Comparison of ENCODE assay signal across 8 mouse cellular contexts in the genomic region with DNA sequence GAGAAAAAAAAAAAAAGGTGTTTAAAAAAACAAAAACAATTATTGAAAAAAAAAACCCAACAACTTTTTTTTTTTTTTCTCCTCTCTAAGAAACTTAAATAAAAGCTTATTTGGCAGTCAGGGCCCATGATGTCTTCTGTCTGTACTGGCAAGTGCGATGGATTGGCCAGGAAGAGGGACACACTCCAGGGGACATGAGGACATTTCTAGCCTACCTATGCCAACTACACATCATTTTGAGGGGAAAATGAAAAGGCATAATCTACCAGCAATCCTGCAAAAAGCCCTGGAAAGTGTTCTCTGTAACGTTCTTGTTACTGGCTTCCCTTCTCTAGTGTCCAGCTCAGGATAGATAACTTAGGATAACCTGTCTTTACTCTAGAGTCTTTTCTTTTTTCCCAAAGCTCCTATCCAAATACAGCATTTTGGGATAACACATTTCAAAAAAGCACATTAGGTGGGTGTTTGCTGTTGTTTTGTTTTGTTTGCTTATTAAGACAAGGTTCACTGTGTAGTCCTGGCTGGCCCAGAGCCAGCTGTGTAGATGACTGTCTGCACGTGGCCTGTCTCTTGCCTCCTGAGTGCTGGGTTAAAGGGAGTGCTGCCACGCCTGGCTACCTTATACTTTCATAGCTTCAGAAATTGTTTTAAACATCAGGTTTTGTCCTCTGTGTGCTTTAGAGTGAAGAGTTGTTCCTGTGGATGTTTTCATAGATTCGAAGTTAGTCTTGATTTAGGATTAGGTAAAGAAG. TPM values are rescaled to one million over a fixed set of nuclear protein-coding genes. Genes with fewer than 3 reads are reported as not detected.
A peak's percentile ranks its signal among the peaks of the same experiment; 100 is the strongest.
DNase-seq lines count a peak whose midpoint lies in the region; ATAC-seq and TF ChIP-seq lines count a peak whose summit lies in the region.
"Had no signal": no experiment of that assay in that cellular context is flagged by ENCODE, and none has a peak within 500 bp of the region (broad histone marks: within the 10 kb centered on the region; RNA-seq: fewer than 3 reads in every experiment).

No protein-coding gene starts in this region.

- no peaks in the 10 kb centered on the region for H3K9me3 ChIP-seq in heart, embryonic 10.5 days
- no peaks in the 10 kb centered on the region for H3K9me3 ChIP-seq in midbrain, postnatal 0 days (ENCODE audit: low read length)
- H3K9me3 ChIP-seq in midbrain, embryonic 11.5 days (ENCODE audit: control insufficient read depth, low read length), result no peaks in the 10 kb centered on the region
- H3K9me3 ChIP-seq in forebrain, embryonic 12.5 days, result no peaks in the 10 kb centered on the region

- H3K4me2 ChIP-seq in midbrain, postnatal 0 days (ENCODE audit: low read depth, low read length, poor library complexity, severe bottlenecking), result no peak overlapping the region
- no peak overlapping the region for H3K4me2 ChIP-seq in midbrain, embryonic 11.5 days
- no peak overlapping the region for H3K4me2 ChIP-seq in forebrain, embryonic 12.5 days

- WGBS in heart, embryonic 10.5 days, result 70% methylated on average over 5 of the region's 5 CpGs
- 73% methylated on average over 5 of the region's 5 CpGs for WGBS in midbrain, postnatal 0 days
- WGBS in midbrain, embryonic 11.5 days, result 88% methylated on average over 5 of the region's 5 CpGs
- WGBS in forebrain, embryonic 12.5 days, result 82% methylated on average over 5 of the region's 5 CpGs

- no peak for ATAC-seq in midbrain, postnatal 0 days (ENCODE audit: low FRiP score)
- no peak for ATAC-seq in midbrain, embryonic 11.5 days (ENCODE audit: low FRiP score)
- ATAC-seq in forebrain, embryonic 12.5 days (ENCODE audit: low FRiP score), result no peak

- TF ChIP-seq CTCF in midbrain, postnatal 0 days (IDR thresholded peaks at IDR 0.05), result no peak
- TF ChIP-seq CTCF in left cerebral cortex, adult 2 months (IDR thresholded peaks at IDR 0.05), result no peak

- no peak overlapping the region for H3K9ac ChIP-seq in midbrain, postnatal 0 days (replicated peaks; ENCODE audit: low read length, poor library complexity, severe bottlenecking)
- no peak overlapping the region for H3K9ac ChIP-seq in midbrain, embryonic 11.5 days (ENCODE audit: low read length)
- H3K9ac ChIP-seq in forebrain, embryonic 12.5 days, result no peak overlapping the region

- H3K4me1 ChIP-seq in heart, embryonic 10.5 days, result peaks cover 14% of the 10 kb centered on the region; the same call in 1 of the 2 replicates
- no peaks in the 10 kb centered on the region for H3K4me1 ChIP-seq in midbrain, postnatal 0 days (ENCODE audit: insufficient read depth, low read length)
- H3K4me1 ChIP-seq in midbrain, embryonic 11.5 days (ENCODE audit: control insufficient read depth, insufficient read depth, low read length), result no peaks in the 10 kb centered on the region
- peaks cover 9% of the 10 kb centered on the region; the same call in 1 of the 2 replicates for H3K4me1 ChIP-seq in forebrain, embryonic 12.5 days

- no peaks in the 10 kb centered on the region for H3K36me3 ChIP-seq in heart, embryonic 10.5 days
- H3K36me3 ChIP-seq in midbrain, postnatal 0 days (ENCODE audit: insufficient read depth, low read length), result no peaks in the 10 kb centered on the region
- H3K36me3 ChIP-seq in midbrain, embryonic 11.5 days (ENCODE audit: control insufficient read depth, insufficient read depth, low read length), result no peaks in the 10 kb centered on the region
- no peaks in the 10 kb centered on the region for H3K36me3 ChIP-seq in forebrain, embryonic 12.5 days (replicated peaks)

- DNase-seq in heart, adult 8-10 months (ENCODE audit: low spot score), result peak; percentile 27
- DNase-seq in heart, embryonic 10.5 days (ENCODE audit: low spot score), result no peak
- peak; percentile 18 for DNase-seq in midbrain, postnatal 0 days (ENCODE audit: low spot score)
- no peak for DNase-seq in midbrain, embryonic 11.5 days (ENCODE audit: low spot score, missing footprints)
- DNase-seq in kidney, postnatal 36 days, result peak; percentile 45 to 62
- no peak for DNase-seq in left cerebral cortex, adult 2 months (ENCODE audit: extremely low spot score in 1 of 2, low spot score in 2 of 2)
- DNase-seq: right cerebral cortex, postnatal 14 days had no signal

- intact Hi-C loops in left cerebral cortex, adult 2 months (cut with DNase I), result no loop called here

- H3K27me3 ChIP-seq in heart, embryonic 10.5 days (ENCODE audit: insufficient read depth, poor library complexity, severe bottlenecking), result no peaks in the 10 kb centered on the region
- H3K27me3 ChIP-seq in midbrain, postnatal 0 days (ENCODE audit: insufficient read depth, low read length), result no peaks in the 10 kb centered on the region
- no peaks in the 10 kb centered on the region for H3K27me3 ChIP-seq in midbrain, embryonic 11.5 days (ENCODE audit: control insufficient read depth, insufficient read depth, low read length)
- no peaks in the 10 kb centered on the region for H3K27me3 ChIP-seq in forebrain, embryonic 12.5 days

- H3K27ac ChIP-seq in heart, embryonic 10.5 days, result no peak overlapping the region
- no peak overlapping the region for H3K27ac ChIP-seq in midbrain, postnatal 0 days (ENCODE audit: low read depth, low read length)
- no peak overlapping the region for H3K27ac ChIP-seq in midbrain, embryonic 11.5 days (ENCODE audit: low read depth, low read length)
- H3K27ac ChIP-seq in left cerebral cortex, adult 2 months, result no peak overlapping the region
- no peak overlapping the region for H3K27ac ChIP-seq in forebrain, embryonic 12.5 days

- H3K4me3 ChIP-seq in heart, embryonic 10.5 days, result no peak overlapping the region
- no peak overlapping the region for H3K4me3 ChIP-seq in midbrain, postnatal 0 days (ENCODE audit: low read depth, low read length)
- H3K4me3 ChIP-seq in midbrain, embryonic 11.5 days (ENCODE audit: low read depth, low read length), result no peak overlapping the region
- H3K4me3 ChIP-seq in left cerebral cortex, adult 2 months, result no peak overlapping the region
- H3K4me3 ChIP-seq in forebrain, embryonic 12.5 days (replicated peaks), result no peak overlapping the region

RNA-seq across cellular contexts. Expression of a gene that starts 7.2 kb away (rescaled TPM):
- 10 to 100 TPM; 44.7 to 54.0 (median 46.4) TPM for total RNA-seq in heart, adult 8-10 months (2022)
- 15.9 and 18.9 TPM in 2 replicates for polyA plus RNA-seq in heart, embryonic 10.5 days (2016; fragmentation: Nextera tagmentation; extraction: Ambion mirVana)
- total RNA-seq in midbrain, postnatal 0 days (2014; rRNA removed), result 35.8 and 36.8 TPM in 2 replicates
- polyA plus RNA-seq in midbrain, postnatal 0 days (2015; fragmentation: Nextera tagmentation; extraction: Ambion mirVana), result 16.4 and 16.5 TPM in 2 replicates
- polyA plus RNA-seq in midbrain, embryonic 11.5 days (2014; fragmentation: Nextera tagmentation; extraction: Ambion mirVana), result 22.6 and 25.1 TPM in 2 replicates
- 10 to 100 TPM; 36.6 to 37.0 TPM for total RNA-seq in left cerebral cortex, adult 2 months (2021)
- 26.9 and 29.0 TPM in 2 replicates for polyA plus RNA-seq in forebrain, embryonic 12.5 days (2016; fragmentation: Nextera tagmentation; extraction: Ambion mirVana)

RNA-seq across cellular contexts. Expression of a gene that starts 7.3 kb away (rescaled TPM):
- 10 to 100 TPM; 65.3 to 73.3 (median 69.0) TPM for total RNA-seq in heart, adult 8-10 months (2022)
- polyA plus RNA-seq in heart, embryonic 10.5 days (2016; fragmentation: Nextera tagmentation; extraction: Ambion mirVana), result 22.4 and 24.7 TPM in 2 replicates
- total RNA-seq in midbrain, postnatal 0 days (2014; rRNA removed), result 13.4 and 14.2 TPM in 2 replicates
- polyA plus RNA-seq in midbrain, postnatal 0 days (2015; fragmentation: Nextera tagmentation; extraction: Ambion mirVana), result 29.5 and 31.1 TPM in 2 replicates
- polyA plus RNA-seq in midbrain, embryonic 11.5 days (2014; fragmentation: Nextera tagmentation; extraction: Ambion mirVana), result 27.1 and 30.7 TPM in 2 replicates
- 10 to 100 TPM; 23.8 to 25.0 TPM for total RNA-seq in left cerebral cortex, adult 2 months (2021)
- polyA plus RNA-seq in forebrain, embryonic 12.5 days (2016; fragmentation: Nextera tagmentation; extraction: Ambion mirVana), result 33.6 and 33.7 TPM in 2 replicates

RNA-seq across cellular contexts. Expression of a gene that starts 35.5 kb away (rescaled TPM):
- total RNA-seq in heart, adult 8-10 months (2022), result 1 to 10 TPM; 7.0 to 8.3 (median 7.8) TPM
- polyA plus RNA-seq in heart, embryonic 10.5 days (2016; fragmentation: Nextera tagmentation; extraction: Ambion mirVana), result 11.4 and 16.1 TPM in 2 replicates
- 15.8 and 24.4 TPM in 2 replicates for total RNA-seq in midbrain, postnatal 0 days (2014; rRNA removed)
- polyA plus RNA-seq in midbrain, postnatal 0 days (2015; fragmentation: Nextera tagmentation; extraction: Ambion mirVana), result 23.1 and 28.4 TPM in 2 replicates
- polyA plus RNA-seq in midbrain, embryonic 11.5 days (2014; fragmentation: Nextera tagmentation; extraction: Ambion mirVana), result 13.1 and 15.9 TPM in 2 replicates
- total RNA-seq in left cerebral cortex, adult 2 months (2021), result 10 to 100 TPM; 25.0 to 25.6 TPM
- polyA plus RNA-seq in forebrain, embryonic 12.5 days (2016; fragmentation: Nextera tagmentation; extraction: Ambion mirVana), result 13.5 and 15.8 TPM in 2 replicates

Comparison
In these comparisons a context has a peak if more than half of its experiments do, and no peak if none do; other contexts are left out.
1. DNase-seq: peak in heart, adult 8-10 months (single experiment), midbrain, postnatal 0 days (single experiment) and kidney, postnatal 36 days (2 of 2); none in heart, embryonic 10.5 days (single experiment), midbrain, embryonic 11.5 days (single experiment) and left cerebral cortex, adult 2 months (0 of 2).